Mouse (Mus musculus) megakaryocyte, embryonic 14.5 days (primary cell): Measurements from ENCODE around the gene Apol9b. TPM values are rescaled to one million over a fixed set of nuclear protein-coding genes. Genes with fewer than 3 reads are reported as not detected.

Experiments
- H3K27me3 ChIP-seq: replicated peaks from 2 replicates; pipeline ENCODE3; 2012; ENCODE audit warnings: inconsistent platforms
- H3K36me3 ChIP-seq: replicated peaks from 2 replicates; pipeline ENCODE3; 2012; ENCODE audit warnings: low read length, inconsistent platforms, mixed read lengths
- H3K4me1 ChIP-seq: 2 replicates; pipeline ENCODE4 v1.6.1; 2012; ENCODE audit warnings: inconsistent platforms
- H3K4me3 ChIP-seq: replicated peaks from 2 replicates; pipeline ENCODE3; 2012; ENCODE audit warnings: moderate library complexity, mild to moderate bottlenecking, inconsistent platforms
- H3K9me3 ChIP-seq: 2 replicates; pipeline ENCODE4 v1.6.1; 2012; ENCODE audit warnings: inconsistent platforms
- FLI1 ChIP-seq: IDR thresholded peaks from 2 replicates; pipeline ENCODE4 v1.6.1; 2012; ENCODE audit warnings: low read length, inconsistent platforms, mixed read lengths
- GATA1 ChIP-seq: IDR thresholded peaks from 3 replicates; pipeline ENCODE4 v1.6.1; 2012; ENCODE audit warnings: mixed read lengths, low read length, inconsistent platforms, borderline replicate concordance
- polyA plus RNA-seq: library from polyadenylated mRNA; stranded (reverse); fragments of >175 nt; gene quantifications from 2 replicates; pipeline ENCODE4 v1.2.3, GENCODE M21; 2012; ENCODE audit warnings: low replicate concordance; ENCODE audit not compliant: insufficient read depth

The Apol9b gene
- polyA plus RNA-seq, 1 experiment, result 1.2 TPM

GRCm38 (mm10) chr15:77763702-77764101, 34.9 kb downstream of the Apol9b start:
- Histone ChIP-seq H3K36me3 (peaks cover 98% of the 10 kb centered on the region), H3K4me3 (no peak overlapping the region), H3K4me1 (peaks cover 74% of the 10 kb centered on the region), H3K27me3 (no peaks in the 10 kb centered on the region), H3K9me3 (no peaks in the 10 kb centered on the region)
- TF ChIP-seq FLI1, result no peak
- no peak for TF ChIP-seq GATA1

GRCm38 (mm10) chr15:77764391-77765006, 35.7 kb downstream of the Apol9b start:
- H3K9me3 ChIP-seq, result no peaks in the 10 kb centered on the region
- H3K36me3 ChIP-seq, result peaks cover 100% of the 10 kb centered on the region
- H3K4me1 ChIP-seq, result peaks cover 82% of the 10 kb centered on the region
- peak overlapping the region; percentile 21 for H3K4me3 ChIP-seq
- no peak for TF ChIP-seq FLI1
- no peak for TF ChIP-seq GATA1
- H3K27me3 ChIP-seq, result no peaks in the 10 kb centered on the region

DNA sequence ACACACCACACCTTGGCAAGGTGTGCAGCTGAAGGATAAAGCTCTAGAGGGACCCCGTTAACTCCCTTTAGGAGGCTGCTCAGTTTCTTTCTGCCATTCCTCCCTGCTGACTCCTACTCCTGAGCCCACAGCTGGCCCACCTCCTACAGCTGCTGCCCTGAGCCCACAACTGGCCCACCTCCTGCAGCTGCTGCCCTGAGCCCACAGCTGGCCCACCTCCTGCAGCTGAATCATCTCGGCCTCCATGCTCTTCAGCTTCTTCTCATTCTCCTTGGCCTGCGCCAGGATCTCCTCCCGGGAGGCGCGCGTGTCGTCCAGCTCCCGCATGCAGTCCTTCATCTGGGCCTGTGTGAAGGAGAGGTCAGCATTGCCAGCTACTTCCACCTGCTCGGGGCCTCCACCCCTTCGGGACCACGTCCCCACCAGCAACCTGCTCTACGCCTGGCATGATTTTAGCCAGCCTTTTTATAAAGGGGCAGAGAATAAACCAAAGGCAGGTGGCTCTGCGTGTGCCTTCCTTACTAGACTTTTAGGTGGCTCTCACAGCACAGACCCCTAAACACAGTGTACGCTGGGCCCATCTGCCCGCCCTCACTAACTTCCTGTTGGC, 36.8 kb downstream of the Apol9b start:
- Histone ChIP-seq H3K9me3 (no peaks in the 10 kb centered on the region), H3K4me3 (no peak overlapping the region), H3K27me3 (no peaks in the 10 kb centered on the region), H3K36me3 (peaks cover 100% of the 10 kb centered on the region), H3K4me1 (peaks cover 82% of the 10 kb centered on the region)
- TF ChIP-seq GATA1 (no peak), FLI1 (no peak)

- no peak overlapping the region for H3K4me3 ChIP-seq
- TF ChIP-seq GATA1 (no peak), FLI1 (no peak)
- H3K36me3 ChIP-seq, result peaks cover 100% of the 10 kb centered on the region
- peaks cover 84% of the 10 kb centered on the region for H3K4me1 ChIP-seq
- no peaks in the 10 kb centered on the region for H3K27me3 ChIP-seq
- H3K9me3 ChIP-seq, result no peaks in the 10 kb centered on the region
Observed at GRCm38 (mm10) chr15:77766981-77767380, 38.1 kb downstream of the Apol9b start.

GRCm38 (mm10) chr15:77770341-77770740, 41.5 kb downstream of the Apol9b start:
- H3K4me1 ChIP-seq, result peaks cover 80% of the 10 kb centered on the region
- H3K36me3 ChIP-seq, result peaks cover 100% of the 10 kb centered on the region

GRCm38 (mm10) chr15:77770942-77771341, 42.1 kb downstream of the Apol9b start:
- Histone ChIP-seq H3K36me3 (peaks cover 100% of the 10 kb centered on the region), H3K4me1 (peaks cover 80% of the 10 kb centered on the region), H3K27me3 (no peaks in the 10 kb centered on the region), H3K4me3 (no peak overlapping the region), H3K9me3 (no peaks in the 10 kb centered on the region)
- no peak for TF ChIP-seq GATA1

More at GRCm38 (mm10) chr15:77770341-77770740, 41.5 kb downstream of the Apol9b start:
- TF ChIP-seq FLI1 (no peak), GATA1 (no peak)
- H3K27me3 ChIP-seq, result no peaks in the 10 kb centered on the region
- H3K4me3 ChIP-seq, result no peak overlapping the region
- H3K9me3 ChIP-seq, result no peaks in the 10 kb centered on the region

GRCm38 (mm10) chr15:77773099-77773915, 44.5 kb downstream of the Apol9b start:
- Histone ChIP-seq H3K4me3 (peak overlapping the region; percentile 21), H3K9me3 (no peaks in the 10 kb centered on the region), H3K36me3 (peaks cover 100% of the 10 kb centered on the region), H3K27me3 (no peaks in the 10 kb centered on the region), H3K4me1 (peaks cover 82% of the 10 kb centered on the region)
- no peak for TF ChIP-seq GATA1
- TF ChIP-seq FLI1, result no peak

DNA sequence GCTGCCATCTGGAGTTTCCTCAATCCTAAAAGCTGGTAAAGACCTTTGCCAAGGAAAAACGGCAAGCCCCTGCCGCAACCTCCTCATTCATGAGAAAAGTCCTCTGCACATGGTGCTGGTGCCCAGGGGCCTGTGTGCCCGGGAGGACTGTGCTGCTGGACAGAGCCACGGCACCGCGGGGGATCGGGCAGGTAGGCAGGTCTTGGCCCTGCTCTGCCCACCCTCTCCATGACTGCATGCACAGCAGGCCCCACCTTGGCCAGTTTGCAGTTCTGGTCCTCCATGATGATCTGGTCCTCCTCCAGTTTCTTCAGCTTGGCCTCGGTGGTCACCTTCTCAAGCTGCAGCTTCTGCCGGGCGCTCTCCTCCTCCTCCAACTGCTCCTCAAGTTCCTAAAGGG, 45.5 kb downstream of the Apol9b start:
- H3K4me1 ChIP-seq, result peaks cover 82% of the 10 kb centered on the region
- H3K27me3 ChIP-seq, result no peaks in the 10 kb centered on the region
- H3K36me3 ChIP-seq, result peaks cover 100% of the 10 kb centered on the region
- no peaks in the 10 kb centered on the region for H3K9me3 ChIP-seq
- H3K4me3 ChIP-seq, result no peak overlapping the region
- TF ChIP-seq FLI1 (no peak), GATA1 (no peak)

- H3K27me3 ChIP-seq, result no peaks in the 10 kb centered on the region
- H3K9me3 ChIP-seq, result no peaks in the 10 kb centered on the region
- no peak overlapping the region for H3K4me3 ChIP-seq
- peaks cover 87% of the 10 kb centered on the region for H3K4me1 ChIP-seq
- no peak for TF ChIP-seq FLI1
- no peak for TF ChIP-seq GATA1
- H3K36me3 ChIP-seq, result peaks cover 100% of the 10 kb centered on the region
Observed at GRCm38 (mm10) chr15:77775186-77775963, 46.5 kb downstream of the Apol9b start.
